Mouse (Mus musculus): ENCODE data around the gene Efcab11. TPM values are rescaled to one million over a fixed set of nuclear protein-coding genes. Genes with fewer than 3 reads are reported as not detected.

The Efcab11 gene
- polyA plus RNA-seq, 1 experiment = 0.20 TPM

GRCm38 (mm10) chr12:99649732-99650131, 234.5 kb downstream of the Efcab11 start:
- Histone ChIP-seq H3K27me3 (ENCODE audit: control insufficient read depth, insufficient read depth, low read length) (no peaks in the 10 kb centered on the region), H3K4me1 (ENCODE audit: control insufficient read depth, insufficient read depth, insufficient read length, low read length) (0 out of 2 replicates have a peak, but pooled peaks cover 2% of the 10 kb centered on the region), H3K4me3 (ENCODE audit: low read depth, low read length) (no peak overlapping the region), H3K36me3 (ENCODE audit: control insufficient read depth, insufficient read depth, low read length) (no peaks in the 10 kb centered on the region), H3K27ac (ENCODE audit: insufficient read depth, low read depth, low read length) (no peak overlapping the region)
- no peak for TF ChIP-seq CTCF (IDR thresholded peaks at IDR 0.05; ENCODE audit: extremely low read depth, insufficient read length, insufficient replicate concordance, low read depth, low read length)
- no peak for TF ChIP-seq POLR2A (IDR thresholded peaks at IDR 0.05; ENCODE audit: low read depth, low read length)
- 44% methylated on average over 2 of the region's 2 CpGs for WGBS

GRCm38 (mm10) chr12:99648781-99649180, 235.5 kb downstream of the Efcab11 start:
- Histone ChIP-seq H3K27ac (ENCODE audit: insufficient read depth, low read depth, low read length) (no peak overlapping the region), H3K36me3 (ENCODE audit: control insufficient read depth, insufficient read depth, low read length) (no peaks in the 10 kb centered on the region), H3K27me3 (ENCODE audit: control insufficient read depth, insufficient read depth, low read length) (no peaks in the 10 kb centered on the region), H3K4me1 (ENCODE audit: control insufficient read depth, insufficient read depth, insufficient read length, low read length) (0 out of 2 replicates have a peak, but pooled peaks cover 2% of the 10 kb centered on the region), H3K4me3 (ENCODE audit: low read depth, low read length) (no peak overlapping the region)
- 79% methylated on average over 2 of the region's 2 CpGs for WGBS
- TF ChIP-seq POLR2A (IDR thresholded peaks at IDR 0.05; ENCODE audit: low read depth, low read length) = no peak
- TF ChIP-seq CTCF (IDR thresholded peaks at IDR 0.05; ENCODE audit: extremely low read depth, insufficient read length, insufficient replicate concordance, low read depth, low read length) = no peak

- peaks cover 2% of the 10 kb centered on the region; the same call in 1 of the 2 replicates for H3K4me1 ChIP-seq (ENCODE audit: control insufficient read depth, insufficient read depth, insufficient read length, low read length)
- H3K36me3 ChIP-seq (ENCODE audit: control insufficient read depth, insufficient read depth, low read length) = no peaks in the 10 kb centered on the region
- H3K4me3 ChIP-seq (ENCODE audit: low read depth, low read length) = no peak overlapping the region
- peak overlapping the region; percentile 45 for H3K27ac ChIP-seq (ENCODE audit: insufficient read depth, low read depth, low read length)
- 80% methylated on average over 11 of the region's 11 CpGs for WGBS
- H3K27me3 ChIP-seq (ENCODE audit: control insufficient read depth, insufficient read depth, low read length) = no peaks in the 10 kb centered on the region
- TF ChIP-seq CTCF (IDR thresholded peaks at IDR 0.05; ENCODE audit: extremely low read depth, insufficient read length, insufficient replicate concordance, low read depth, low read length) (no peak), POLR2A (IDR thresholded peaks at IDR 0.05; ENCODE audit: low read depth, low read length) (no peak)
Measured at GRCm38 (mm10) chr12:99646556-99647354, 237.5 kb downstream of the Efcab11 start.

GRCm38 (mm10) chr12:99645418-99645817, 238.8 kb downstream of the Efcab11 start:
- WGBS = 96% methylated on average over 18 of the region's 18 CpGs
- Histone ChIP-seq H3K4me3 (ENCODE audit: low read depth, low read length) (no peak overlapping the region), H3K27me3 (ENCODE audit: control insufficient read depth, insufficient read depth, low read length) (no peaks in the 10 kb centered on the region), H3K27ac (ENCODE audit: insufficient read depth, low read depth, low read length) (no peak overlapping the region), H3K4me1 (ENCODE audit: control insufficient read depth, insufficient read depth, insufficient read length, low read length) (peaks cover 4% of the 10 kb centered on the region; the same call in 1 of the 2 replicates), H3K36me3 (ENCODE audit: control insufficient read depth, insufficient read depth, low read length) (no peaks in the 10 kb centered on the region)
- TF ChIP-seq POLR2A (IDR thresholded peaks at IDR 0.05; ENCODE audit: low read depth, low read length) = no peak
- no peak for TF ChIP-seq CTCF (IDR thresholded peaks at IDR 0.05; ENCODE audit: extremely low read depth, insufficient read length, insufficient replicate concordance, low read depth, low read length)

GRCm38 (mm10) chr12:99644966-99645365, 239.3 kb downstream of the Efcab11 start:
- Histone ChIP-seq H3K36me3 (ENCODE audit: control insufficient read depth, insufficient read depth, low read length) (no peaks in the 10 kb centered on the region), H3K27me3 (ENCODE audit: control insufficient read depth, insufficient read depth, low read length) (no peaks in the 10 kb centered on the region), H3K4me1 (ENCODE audit: control insufficient read depth, insufficient read depth, insufficient read length, low read length) (peaks cover 4% of the 10 kb centered on the region; the same call in 1 of the 2 replicates), H3K4me3 (ENCODE audit: low read depth, low read length) (no peak overlapping the region), H3K27ac (ENCODE audit: insufficient read depth, low read depth, low read length) (no peak overlapping the region)
- TF ChIP-seq POLR2A (IDR thresholded peaks at IDR 0.05; ENCODE audit: low read depth, low read length) = no peak
- TF ChIP-seq CTCF (IDR thresholded peaks at IDR 0.05; ENCODE audit: extremely low read depth, insufficient read length, insufficient replicate concordance, low read depth, low read length) = no peak
- 92% methylated on average over 37 of the region's 37 CpGs for WGBS

Other genes starting within 250 kb of the Efcab11 start
- 3.2 and 5.4 TPM in 2 replicates for gene Tdp1, start 78 bp upstream of the Efcab11 start, polyA plus RNA-seq (2012; rRNA removed)
- 0.20 and 0.38 TPM in 2 replicates for gene Kcnk13, start 80.1 kb upstream of the Efcab11 start, polyA plus RNA-seq (2012; rRNA removed)
- 12.8 and 20.0 TPM in 2 replicates for gene Psmc1, start 225.7 kb upstream of the Efcab11 start, polyA plus RNA-seq (2012; rRNA removed)

All from small intestine, adult 2 months (tissue).